Mouse (Mus musculus) CD4-positive, CD25-positive, alpha-beta regulatory T cell, adult 9 weeks (primary cell): ENCODE measurements around the gene Ndfip2. TPM values are rescaled to one million over a fixed set of nuclear protein-coding genes. Genes with fewer than 3 reads are reported as not detected.

Experiments used
- polyA plus RNA-seq: library from polyadenylated mRNA; unstranded; fragments of 100-300 nt; shearing (Covaris generic); gene quantifications from one replicate; pipeline ENCODE4 v1.2.1, GENCODE M21; 2017

Gene Ndfip2
- 59.2 TPM for polyA plus RNA-seq

GRCm38 (mm10) chr14:105258379-105259034 lies at the start of gene Ndfip2:
Ndfip2 (plus strand) TSS chr14:105258573.

Other genes with a start within 250 kb of the Ndfip2 start
- 18.4 TPM for gene Rbm26, start 81.2 kb upstream of the Ndfip2 start, polyA plus RNA-seq